23 mouse cellular contexts compared by ENCODE assay signal in the genomic region with DNA sequence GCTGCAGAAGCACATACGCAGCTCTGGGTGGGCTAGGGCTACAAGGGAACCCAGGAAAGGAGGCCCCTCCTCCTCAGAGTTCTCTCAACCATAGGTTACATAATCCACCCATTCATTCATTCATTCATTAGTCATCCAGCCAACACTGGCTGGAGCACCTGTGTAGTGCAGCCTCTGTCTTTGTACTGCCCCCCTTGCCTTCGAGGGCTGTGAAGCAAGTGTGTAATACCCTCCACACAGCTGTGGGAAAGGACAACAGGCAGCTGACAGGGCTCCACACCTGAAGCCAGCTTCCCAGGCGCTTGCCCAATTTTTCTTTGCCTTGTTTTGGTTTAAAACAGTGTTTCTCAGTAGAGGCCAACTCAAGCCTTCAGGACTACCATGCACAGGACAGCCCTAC.
"Had no signal": no experiment of that assay in that cellular context is flagged by ENCODE, and none has a peak within 500 bp of the region (broad histone marks: within the 10 kb centered on the region; RNA-seq: fewer than 3 reads in every experiment).

No protein-coding gene starts in this region.

- H3K9me3 ChIP-seq: heart, embryonic 13.5 days; hindbrain, embryonic 13.5 days; hindbrain, embryonic 15.5 days; kidney, embryonic 15.5 days; limb, embryonic 13.5 days; limb, embryonic 15.5 days had no signal

- H3K4me2 ChIP-seq: heart, embryonic 11.5 days; heart, embryonic 13.5 days; heart, embryonic 15.5 days; hindbrain, embryonic 13.5 days; hindbrain, embryonic 15.5 days; kidney, embryonic 15.5 days; limb, embryonic 13.5 days; limb, embryonic 15.5 days; liver, embryonic 12.5 days had no signal

- H3K9ac ChIP-seq: heart, embryonic 13.5 days; heart, embryonic 15.5 days; hindbrain, embryonic 13.5 days; hindbrain, embryonic 15.5 days; kidney, embryonic 15.5 days; limb, embryonic 13.5 days; limb, embryonic 15.5 days; liver, embryonic 12.5 days; liver, embryonic 14.5 days had no signal

- DNase-seq: gastrocnemius, postnatal 14 days; gastrocnemius, postnatal 36 days; heart, adult 11 months; heart, postnatal 14 days; heart, postnatal 36 days; kidney, adult 11 months; kidney, adult 9 months; kidney, postnatal 14 days; layer of hippocampus, adult 9-11 months; layer of hippocampus, postnatal 36 days had no signal

- H3K36me3 ChIP-seq: heart, embryonic 13.5 days; heart, embryonic 15.5 days; hindbrain, embryonic 13.5 days; hindbrain, embryonic 15.5 days; kidney, embryonic 15.5 days; limb, embryonic 13.5 days; limb, embryonic 15.5 days; liver, embryonic 12.5 days had no signal

- H3K4me3 ChIP-seq: heart, embryonic 13.5 days; heart, embryonic 15.5 days; hindbrain, embryonic 13.5 days; hindbrain, embryonic 15.5 days; kidney, embryonic 15.5 days; limb, embryonic 13.5 days; limb, embryonic 15.5 days; liver, embryonic 12.5 days had no signal

- ATAC-seq: hindbrain, postnatal 0 days; intestine, embryonic 16.5 days; liver, embryonic 12.5 days had no signal

- H3K27me3 ChIP-seq: heart, embryonic 15.5 days; hindbrain, embryonic 13.5 days; hindbrain, embryonic 15.5 days; kidney, embryonic 15.5 days; limb, embryonic 13.5 days; limb, embryonic 15.5 days had no signal

- H3K4me1 ChIP-seq: hindbrain, embryonic 13.5 days; hindbrain, embryonic 15.5 days had no signal

- H3K27ac ChIP-seq: heart, embryonic 15.5 days; hindbrain, embryonic 13.5 days; hindbrain, embryonic 15.5 days; hindbrain, postnatal 0 days; kidney, embryonic 15.5 days; kidney, postnatal 0 days; limb, embryonic 13.5 days; limb, embryonic 15.5 days; liver, embryonic 12.5 days; liver, embryonic 14.5 days had no signal
